Mouse (Mus musculus): ENCODE measurements around the gene Rps28.

The Rps28 gene

GRCm38 (mm10) chr17:33811142-33811516, 13.2 kb downstream of the Rps28 start:
- DNase-seq, result peak in 1 of 2 experiments; percentile 28

- DNase-seq, result peak; percentile 92 to 97
Observed at GRCm38 (mm10) chr17:33810334-33811141, 13.8 kb downstream of the Rps28 start, which contains the start of gene Kank3. Gene Kank3, plus strand, starts transcription at chr17:33810519.

DNA sequence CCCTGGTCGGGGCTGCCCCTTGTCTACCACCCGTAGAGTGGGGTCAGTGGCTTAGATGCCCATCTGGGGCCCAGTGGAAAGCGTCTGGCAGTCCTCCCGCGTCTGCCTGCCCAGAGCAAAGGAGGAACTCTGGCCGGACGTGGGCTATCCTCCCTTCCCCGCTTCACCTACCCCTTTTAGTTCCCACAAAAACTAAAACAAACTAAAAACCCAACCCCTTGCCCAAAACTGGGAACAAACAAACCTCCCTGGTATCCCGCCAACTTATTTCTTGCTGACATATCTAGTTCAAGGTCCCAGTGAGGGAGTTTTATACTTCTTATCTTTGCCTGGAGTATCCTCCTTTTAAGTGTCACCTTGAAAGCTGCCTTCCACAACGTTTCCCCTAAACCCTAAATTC, 16.2 kb downstream of the Rps28 start:
- DNase-seq, result no peak

DNA sequence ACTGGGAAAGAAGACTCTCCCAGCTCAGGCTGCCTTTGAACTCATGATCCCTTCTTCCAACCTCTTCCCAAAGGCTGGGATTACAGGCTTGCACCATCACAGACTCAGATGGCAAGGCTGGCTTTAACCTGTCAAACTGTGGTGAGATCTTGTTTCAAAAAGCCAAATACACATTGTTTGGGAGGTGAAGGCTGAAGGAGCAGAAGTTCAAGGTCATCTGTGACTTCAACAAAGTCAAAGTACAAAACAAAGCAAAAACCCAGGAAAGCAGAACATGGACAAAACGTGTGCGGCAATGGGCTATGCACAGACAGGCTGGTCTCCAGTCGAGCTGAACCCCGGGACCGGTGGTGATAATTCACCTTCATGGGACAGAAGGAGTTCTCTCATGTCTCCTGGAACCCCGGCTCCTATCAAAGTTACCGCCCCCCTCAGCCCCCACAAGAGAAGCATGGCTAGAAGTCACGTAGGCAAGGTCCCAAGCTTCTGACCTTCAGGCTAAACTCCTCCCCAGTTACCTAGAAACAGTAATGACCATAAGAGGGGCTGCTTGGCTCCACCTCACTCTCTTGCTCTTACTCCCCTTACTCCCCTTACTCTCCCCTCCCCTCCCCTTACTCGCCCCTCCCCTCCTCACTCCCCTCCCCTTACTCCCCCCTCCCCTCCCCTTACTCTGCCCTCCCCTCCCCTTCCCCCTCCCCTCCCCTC, 17.0 kb downstream of the Rps28 start:
- DNase-seq, result no peak

- DNase-seq, result peak; percentile 44 to 60
Observed at GRCm38 (mm10) chr17:33804745-33805144, 19.6 kb downstream of the Rps28 start.

DNA sequence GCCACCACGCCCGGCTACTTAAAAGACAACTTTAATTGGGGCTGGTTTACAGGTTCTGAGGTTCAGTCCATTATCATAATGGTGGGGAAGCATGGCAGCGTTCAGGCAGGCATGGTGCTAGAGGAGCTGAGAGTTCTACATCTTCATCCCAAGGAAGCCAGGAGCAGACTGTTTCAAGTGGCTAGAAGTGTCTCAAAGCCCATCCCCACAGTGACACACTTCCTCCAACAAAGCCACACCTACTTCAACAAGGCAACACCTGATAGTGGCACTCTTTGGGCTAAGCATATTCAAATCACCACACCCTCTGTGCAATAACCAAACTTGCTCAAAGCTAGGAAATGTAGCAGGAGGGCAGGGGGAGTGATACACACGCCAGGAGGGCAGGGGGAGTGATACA, 20.2 kb downstream of the Rps28 start:
- DNase-seq, result no peak

- DNase-seq, result no peak
Observed at GRCm38 (mm10) chr17:33802221-33802620, 22.1 kb downstream of the Rps28 start.

DNA sequence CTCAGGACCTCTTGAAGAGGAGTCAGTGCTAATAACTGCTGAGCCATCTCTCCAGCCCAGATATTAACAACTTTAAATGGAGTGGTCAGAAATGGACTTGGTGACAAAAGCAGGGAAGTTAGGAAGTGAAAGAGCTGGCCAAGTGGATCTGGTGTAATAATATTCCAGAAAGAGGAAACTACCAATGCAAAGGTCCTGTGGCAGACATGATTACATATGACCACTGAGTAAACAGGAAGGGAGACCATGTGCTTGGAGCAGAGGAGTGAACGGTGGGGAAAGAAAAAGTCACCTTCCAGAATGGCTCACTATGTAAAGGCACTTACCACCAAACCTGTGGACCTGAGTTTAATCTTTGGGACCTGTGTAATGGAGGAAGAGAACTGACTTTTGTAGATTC, 25.1 kb downstream of the Rps28 start:
- DNase-seq, result no peak

DNA sequence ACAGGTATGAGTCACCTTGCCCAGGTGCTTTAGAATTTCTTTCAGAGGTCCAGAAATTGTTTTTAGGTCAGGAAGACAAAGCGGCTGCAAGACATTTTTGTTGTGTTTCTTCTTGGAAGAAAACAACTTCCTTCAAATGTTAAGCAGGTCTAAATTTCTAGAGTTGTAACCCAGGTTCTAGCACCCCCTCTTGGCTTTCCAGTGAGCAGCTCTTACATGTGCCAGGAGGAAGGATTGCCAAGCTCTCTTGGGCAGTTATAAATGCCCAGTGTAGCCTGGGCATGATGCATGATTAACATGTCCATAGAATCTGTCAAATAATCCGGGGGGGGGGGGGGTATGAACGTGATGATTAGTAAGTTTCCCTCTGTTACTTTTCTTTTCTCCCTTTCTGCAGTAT, 26.1 kb downstream of the Rps28 start:
- DNase-seq, result peak in 1 of 2 experiments; percentile 43

- no peak for DNase-seq
Observed at GRCm38 (mm10) chr17:33788732-33789131, 35.6 kb downstream of the Rps28 start.

DNA sequence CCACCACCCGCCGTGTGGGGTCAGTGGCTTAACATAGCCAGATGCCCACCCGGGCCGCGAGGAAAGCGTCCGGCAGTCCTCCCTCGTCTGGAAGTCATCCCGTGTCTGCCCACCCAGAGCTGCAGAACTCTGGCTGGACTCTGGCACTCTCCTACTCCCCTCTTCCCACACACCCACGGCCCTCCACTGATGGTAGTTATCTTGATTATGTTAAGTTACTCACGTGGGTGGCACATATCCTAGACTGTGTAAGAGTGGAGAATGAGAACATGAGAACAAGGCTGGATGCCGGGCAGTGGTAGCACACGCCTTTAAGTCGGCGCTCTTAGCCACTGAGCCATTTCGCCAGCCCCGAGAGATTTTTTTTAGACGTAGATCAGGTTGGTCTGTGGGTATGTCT, 38.0 kb downstream of the Rps28 start:
- DNase-seq, result no peak

GRCm38 (mm10) chr17:33784939-33785338, 39.4 kb downstream of the Rps28 start:
- DNase-seq, result no peak

DNA sequence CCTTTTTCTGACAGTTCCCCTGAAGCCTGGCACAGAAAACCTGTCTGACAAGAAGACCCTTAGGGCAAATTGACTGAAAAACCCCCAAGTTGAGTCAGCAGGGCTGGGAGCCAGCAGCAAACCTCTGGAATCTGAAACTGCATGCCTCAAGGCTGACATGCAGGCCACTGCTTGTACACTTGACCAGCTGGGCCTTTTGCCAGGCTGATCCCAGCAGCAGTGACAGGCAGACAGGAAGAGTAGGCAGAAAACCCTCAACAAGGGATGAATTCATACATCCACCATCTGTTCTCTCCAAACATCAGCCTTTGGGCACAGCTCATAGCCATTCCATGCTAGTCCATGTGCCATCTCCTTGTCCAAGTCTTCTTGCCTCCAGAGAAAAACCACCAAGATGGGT, 41.0 kb downstream of the Rps28 start:
- peak; percentile 87 to 94 for DNase-seq

GRCm38 (mm10) chr17:33782067-33782466, 42.3 kb downstream of the Rps28 start:
- DNase-seq, result no peak

GRCm38 (mm10) chr17:33781124-33781977, 43.0 kb downstream of the Rps28 start, which contains the start of gene Angptl4:
Gene Angptl4, minus strand, starts transcription at chr17:33781830.
- DNase-seq, result peak; percentile 82 to 88

- DNase-seq, result peak; percentile 63 to 66
Observed at GRCm38 (mm10) chr17:33780431-33780830, 43.9 kb downstream of the Rps28 start.

DNA sequence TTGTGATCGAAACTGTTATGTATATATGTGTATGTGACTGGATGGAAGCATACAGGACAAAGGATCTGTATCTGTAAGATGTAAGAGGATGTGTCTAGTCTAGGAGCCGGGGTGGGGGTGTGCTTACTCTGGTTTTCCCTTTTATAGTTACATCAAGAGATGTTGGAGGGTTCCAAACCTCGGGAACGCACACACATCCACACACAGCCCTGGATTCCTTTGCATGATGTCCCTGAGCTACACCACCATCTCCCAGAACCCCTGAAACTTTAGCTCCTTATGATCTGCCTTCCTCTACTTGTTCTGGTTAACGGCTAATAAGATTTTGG, 44.4 kb downstream of the Rps28 start:
- DNase-seq, result no peak

- peak; percentile 94 to 96 for DNase-seq
Observed at GRCm38 (mm10) chr17:33779271-33779966, 44.9 kb downstream of the Rps28 start.

- no peak for DNase-seq
Observed at GRCm38 (mm10) chr17:33775287-33775686, 49.1 kb downstream of the Rps28 start.

- no peak for DNase-seq
Observed at GRCm38 (mm10) chr17:33774573-33775155, 49.7 kb downstream of the Rps28 start.

GRCm38 (mm10) chr17:33773871-33774572, 50.3 kb downstream of the Rps28 start:
- no peak for DNase-seq

DNA sequence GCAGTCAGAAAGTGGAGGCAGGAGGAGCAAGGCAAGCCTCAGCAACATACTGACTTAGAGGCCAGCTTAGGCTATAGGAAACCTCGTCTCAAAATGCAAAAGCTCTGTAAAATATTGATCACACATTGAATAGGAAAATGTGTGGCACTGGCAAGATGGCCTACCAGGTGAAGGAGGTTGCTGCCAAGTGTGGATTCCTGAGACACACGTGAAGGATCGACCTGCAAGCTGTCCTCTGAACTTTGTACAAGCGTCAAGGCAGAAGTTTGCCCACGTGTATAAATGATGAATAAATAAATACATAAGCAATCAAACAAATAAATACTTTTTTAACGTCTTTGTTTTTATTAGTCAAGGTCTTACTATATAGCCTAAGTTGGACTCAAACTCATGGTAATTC, 50.9 kb downstream of the Rps28 start:
- no peak for DNase-seq

Measured in lung, postnatal 4 days (tissue).